Mouse (Mus musculus): Measurements from ENCODE around the gene Otog. TPM values are rescaled to one million over a fixed set of nuclear protein-coding genes. Genes with fewer than 3 reads are reported as not detected.

Gene Otog
- polyA plus RNA-seq, 1 experiment, result 10.2 TPM

DNA sequence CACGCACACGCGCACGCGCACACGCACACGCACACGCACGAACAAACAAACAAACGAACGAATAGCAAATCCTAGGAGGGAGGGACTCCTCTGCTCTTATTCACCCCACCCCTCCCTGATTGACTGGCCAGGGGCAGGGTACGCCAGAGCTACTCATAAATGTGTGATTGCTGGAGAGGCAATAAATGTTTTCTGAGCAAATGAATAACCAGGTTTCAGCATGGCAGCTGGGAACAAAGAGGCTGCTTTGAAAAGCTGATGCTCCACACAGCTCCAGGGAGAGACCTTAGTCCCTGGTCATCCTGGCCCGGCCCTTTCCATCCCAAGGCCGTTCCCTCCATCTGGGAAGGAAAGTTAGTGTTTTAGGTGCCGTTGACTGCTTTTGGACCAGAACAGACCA, 4.4 kb upstream of the Otog start:
- Histone ChIP-seq H3K4me3 (no peak overlapping the region), H3K79me2 (ENCODE audit: control insufficient read depth, insufficient read depth) (no peaks in the 10 kb centered on the region), H3K36me3 (ENCODE audit: control insufficient read depth, insufficient read depth) (no peaks in the 10 kb centered on the region), H3K4me2 (ENCODE audit: low read depth) (no peak overlapping the region), H3ac (ENCODE audit: control insufficient read depth, insufficient read length) (no peak overlapping the region), H3K27me3 (ENCODE audit: control insufficient read depth, insufficient read depth, insufficient read length) (peaks cover 47% of the 10 kb centered on the region)
- TF ChIP-seq MYOG (IDR thresholded peaks at IDR 0.05; ENCODE audit: control insufficient read depth in 1 of 3, insufficient read depth in 1 of 3, insufficient read length in 2 of 3, low read depth in 2 of 3) (no peak), MAX (IDR thresholded peaks at IDR 0.05; ENCODE audit: low read depth) (no peak), REST (IDR thresholded peaks at IDR 0.05; ENCODE audit: insufficient read depth, insufficient read length) (no peak), TCF3 (IDR thresholded peaks at IDR 0.05; ENCODE audit: insufficient read length, low read depth) (no peak), CEBPB (IDR thresholded peaks at IDR 0.05; ENCODE audit: insufficient read depth, poor library complexity, severe bottlenecking) (no peak), TCF12 (IDR thresholded peaks at IDR 0.05; ENCODE audit: insufficient read depth, poor library complexity, severe bottlenecking) (no peak), POLR2A (IDR thresholded peaks at IDR 0.05; ENCODE audit: insufficient read length, low read depth) (no peak), MYOD1 (IDR thresholded peaks at IDR 0.05; ENCODE audit: control insufficient read depth in 1 of 3, insufficient read length in 2 of 3, low read depth in 2 of 3) (no peak)

DNA sequence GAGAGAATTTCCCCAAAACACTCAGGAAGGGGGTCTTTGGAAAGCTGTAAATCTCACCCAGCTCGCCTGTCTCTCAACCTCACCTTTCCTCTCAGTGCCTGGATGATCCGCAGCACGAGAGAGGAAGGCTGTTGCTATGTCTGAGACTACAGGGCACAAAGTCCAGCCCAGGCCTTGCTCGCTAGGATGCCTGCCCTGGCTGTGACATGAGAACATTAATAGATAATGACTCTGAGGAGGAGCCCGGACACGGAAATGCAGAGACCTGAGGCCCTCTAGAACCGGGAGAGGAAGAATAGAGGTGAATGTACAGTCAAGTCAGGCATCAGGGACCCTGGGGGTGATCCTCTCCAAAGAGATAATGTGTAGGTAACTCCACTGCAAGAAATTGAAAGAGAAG, 3.6 kb upstream of the Otog start:
- Histone ChIP-seq H3K4me3 (no peak overlapping the region), H3K79me2 (ENCODE audit: control insufficient read depth, insufficient read depth) (no peaks in the 10 kb centered on the region), H3K4me2 (ENCODE audit: low read depth) (no peak overlapping the region)

DNA sequence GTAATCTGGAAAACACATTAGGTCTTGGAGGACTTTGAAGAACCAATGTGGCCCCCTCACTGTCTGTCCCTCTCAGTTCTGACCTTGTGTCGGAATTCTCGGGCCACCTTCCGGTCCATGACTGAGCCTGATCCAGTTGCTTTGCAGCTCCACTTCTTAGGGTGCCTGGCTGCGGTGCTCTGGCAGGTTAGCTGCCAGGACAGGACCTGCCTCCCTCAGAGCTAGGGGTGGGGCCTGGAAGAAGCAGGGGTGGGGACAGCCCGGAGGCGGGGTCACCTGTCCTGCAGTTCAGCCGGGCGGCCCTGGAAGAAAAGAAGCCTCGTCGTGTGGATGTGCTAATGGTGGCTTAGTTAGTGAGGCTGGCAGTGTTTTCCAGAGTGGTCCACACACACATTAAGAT, 2.4 kb upstream of the Otog start, which contains the start of gene Ush1c:
TSS of gene Ush1c (minus strand) at position 158 of the 400 bp plus-strand sequence.
- Histone ChIP-seq H3K79me2 (ENCODE audit: control insufficient read depth, insufficient read depth) (no peaks in the 10 kb centered on the region), H3K4me3 (no peak within 1 kb of the TSS), H3ac (ENCODE audit: control insufficient read depth, insufficient read length) (no peak within 1 kb of the TSS), H3K36me3 (ENCODE audit: control insufficient read depth, insufficient read depth) (no peaks in the 10 kb centered on the region), H3K4me2 (ENCODE audit: low read depth) (no peak within 1 kb of the TSS), H3K27me3 (ENCODE audit: control insufficient read depth, insufficient read depth, insufficient read length) (peaks cover 47% of the 10 kb centered on the region)
- no peak for TF ChIP-seq MYOG (IDR thresholded peaks at IDR 0.05; ENCODE audit: control insufficient read depth in 1 of 3, insufficient read depth in 1 of 3, insufficient read length in 2 of 3, low read depth in 2 of 3)
- no peak for TF ChIP-seq MYOD1 (IDR thresholded peaks at IDR 0.05; ENCODE audit: control insufficient read depth in 1 of 3, insufficient read length in 2 of 3, low read depth in 2 of 3)
- no peak for TF ChIP-seq POLR2A (IDR thresholded peaks at IDR 0.05; ENCODE audit: insufficient read length, low read depth)
- TF ChIP-seq USF1 (IDR thresholded peaks at IDR 0.05; ENCODE audit: low read depth), result no peak
- no peak for TF ChIP-seq POLR2AphosphoS2 (IDR thresholded peaks at IDR 0.05; ENCODE audit: insufficient read length, low read depth)

More for the DNA sequence above, 3.6 kb upstream of the Otog start:
- Histone ChIP-seq H3K36me3 (ENCODE audit: control insufficient read depth, insufficient read depth) (no peaks in the 10 kb centered on the region), H3ac (ENCODE audit: control insufficient read depth, insufficient read length) (no peak overlapping the region), H3K27me3 (ENCODE audit: control insufficient read depth, insufficient read depth, insufficient read length) (peaks cover 47% of the 10 kb centered on the region)
- TF ChIP-seq MYOG (IDR thresholded peaks at IDR 0.05; ENCODE audit: control insufficient read depth in 1 of 3, insufficient read depth in 1 of 3, insufficient read length in 2 of 3, low read depth in 2 of 3) (no peak), E2F4 (IDR thresholded peaks at IDR 0.05; ENCODE audit: insufficient read depth) (no peak), TCF12 (IDR thresholded peaks at IDR 0.05; ENCODE audit: insufficient read depth, poor library complexity, severe bottlenecking) (no peak), TCF3 (IDR thresholded peaks at IDR 0.05; ENCODE audit: insufficient read length, low read depth) (no peak), CEBPB (IDR thresholded peaks at IDR 0.05; ENCODE audit: insufficient read depth, poor library complexity, severe bottlenecking) (no peak), MAX (IDR thresholded peaks at IDR 0.05; ENCODE audit: low read depth) (no peak), SRF (IDR thresholded peaks at IDR 0.05; ENCODE audit: control insufficient read depth, insufficient read length, low read depth) (no peak), REST (IDR thresholded peaks at IDR 0.05; ENCODE audit: insufficient read depth, insufficient read length) (no peak), POLR2AphosphoS2 (IDR thresholded peaks at IDR 0.05; ENCODE audit: insufficient read length, low read depth) (no peak), USF1 (IDR thresholded peaks at IDR 0.05; ENCODE audit: low read depth) (no peak), POLR2A (IDR thresholded peaks at IDR 0.05; ENCODE audit: insufficient read length, low read depth) (no peak), MYOD1 (IDR thresholded peaks at IDR 0.05; ENCODE audit: control insufficient read depth in 1 of 3, insufficient read length in 2 of 3, low read depth in 2 of 3) (no peak)

DNA sequence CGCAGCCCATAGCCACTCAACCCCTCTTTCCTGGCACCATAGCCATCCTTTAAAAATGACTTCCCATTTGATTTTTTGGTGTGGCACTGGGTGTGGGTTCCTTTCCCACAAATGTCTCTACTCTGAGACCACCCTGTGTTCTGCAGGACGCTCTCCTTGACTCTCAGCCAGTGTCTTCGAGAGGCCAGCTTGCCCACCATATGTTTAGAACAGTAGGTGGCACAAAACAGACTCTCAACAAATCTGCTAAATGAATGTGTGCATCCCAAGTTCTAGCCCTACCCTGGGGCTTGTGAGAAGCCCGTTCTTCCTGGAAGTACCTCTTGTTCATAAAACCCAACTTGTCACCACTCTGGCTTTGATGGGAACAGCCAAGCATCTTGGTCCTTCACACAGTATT, 696 bp upstream of the Otog start:
- Histone ChIP-seq H3K27me3 (ENCODE audit: control insufficient read depth, insufficient read depth, insufficient read length) (peaks cover 49% of the 10 kb centered on the region), H3K4me2 (ENCODE audit: low read depth) (no peak overlapping the region), H3K4me3 (no peak overlapping the region), H3K36me3 (ENCODE audit: control insufficient read depth, insufficient read depth) (no peaks in the 10 kb centered on the region), H3K79me2 (ENCODE audit: control insufficient read depth, insufficient read depth) (no peaks in the 10 kb centered on the region), H3ac (ENCODE audit: control insufficient read depth, insufficient read length) (no peak overlapping the region)
- TF ChIP-seq TCF12 (IDR thresholded peaks at IDR 0.05; ENCODE audit: insufficient read depth, poor library complexity, severe bottlenecking) (no peak), MYOD1 (IDR thresholded peaks at IDR 0.05; ENCODE audit: control insufficient read depth in 1 of 3, insufficient read length in 2 of 3, low read depth in 2 of 3) (no peak), TCF3 (IDR thresholded peaks at IDR 0.05; ENCODE audit: insufficient read length, low read depth) (no peak), E2F4 (IDR thresholded peaks at IDR 0.05; ENCODE audit: insufficient read depth) (no peak), POLR2AphosphoS2 (IDR thresholded peaks at IDR 0.05; ENCODE audit: insufficient read length, low read depth) (no peak), POLR2A (IDR thresholded peaks at IDR 0.05; ENCODE audit: insufficient read length, low read depth) (no peak), SRF (IDR thresholded peaks at IDR 0.05; ENCODE audit: control insufficient read depth, insufficient read length, low read depth) (no peak), MAX (IDR thresholded peaks at IDR 0.05; ENCODE audit: low read depth) (no peak), MYOG (IDR thresholded peaks at IDR 0.05; ENCODE audit: control insufficient read depth in 1 of 3, insufficient read depth in 1 of 3, insufficient read length in 2 of 3, low read depth in 2 of 3) (no peak), USF1 (IDR thresholded peaks at IDR 0.05; ENCODE audit: low read depth) (no peak), CEBPB (IDR thresholded peaks at IDR 0.05; ENCODE audit: insufficient read depth, poor library complexity, severe bottlenecking) (no peak), REST (IDR thresholded peaks at IDR 0.05; ENCODE audit: insufficient read depth, insufficient read length) (no peak)

DNA sequence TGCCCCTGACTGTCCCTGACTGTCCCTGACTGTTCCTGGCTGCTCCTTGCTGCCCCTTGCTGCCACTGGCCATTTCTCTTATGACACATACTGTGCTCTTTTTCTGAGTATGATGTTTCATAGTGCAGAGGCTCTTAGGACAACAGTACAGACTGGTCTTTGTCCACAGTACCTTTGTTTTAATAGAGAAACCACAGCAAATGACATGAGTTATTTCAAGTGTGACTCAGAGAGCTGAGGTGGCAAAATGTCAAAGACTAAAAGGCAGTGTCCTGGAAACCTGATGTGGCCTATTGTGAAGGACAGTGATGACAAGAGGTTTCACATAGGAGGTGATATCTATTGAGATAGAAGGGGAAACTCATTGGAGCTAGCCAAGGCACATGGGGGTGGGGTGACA, 6.1 kb downstream of the Otog start:
- H3K4me2 ChIP-seq (ENCODE audit: low read depth), result no peak overlapping the region
- peaks cover 12% of the 10 kb centered on the region for H3K27me3 ChIP-seq (ENCODE audit: control insufficient read depth, insufficient read depth, insufficient read length)
- no peak overlapping the region for H3K4me3 ChIP-seq
- no peak overlapping the region for H3ac ChIP-seq (ENCODE audit: control insufficient read depth, insufficient read length)
- no peak for TF ChIP-seq MYOG (IDR thresholded peaks at IDR 0.05; ENCODE audit: control insufficient read depth in 1 of 3, insufficient read depth in 1 of 3, insufficient read length in 2 of 3, low read depth in 2 of 3)
- no peak for TF ChIP-seq SRF (IDR thresholded peaks at IDR 0.05; ENCODE audit: control insufficient read depth, insufficient read length, low read depth)
- no peak for TF ChIP-seq E2F4 (IDR thresholded peaks at IDR 0.05; ENCODE audit: insufficient read depth)
- H3K36me3 ChIP-seq (ENCODE audit: control insufficient read depth, insufficient read depth), result no peaks in the 10 kb centered on the region
- no peaks in the 10 kb centered on the region for H3K79me2 ChIP-seq (ENCODE audit: control insufficient read depth, insufficient read depth)

Measured in myocyte (in vitro differentiated cells).